Mouse (Mus musculus): ENCODE measurements around the gene Piezo1. TPM values are rescaled to one million over a fixed set of nuclear protein-coding genes. Genes with fewer than 3 reads are reported as not detected.

Gene Piezo1
- total and polyA plus RNA-seq, 2 experiments: 2.2 to 11.1 TPM

DNA sequence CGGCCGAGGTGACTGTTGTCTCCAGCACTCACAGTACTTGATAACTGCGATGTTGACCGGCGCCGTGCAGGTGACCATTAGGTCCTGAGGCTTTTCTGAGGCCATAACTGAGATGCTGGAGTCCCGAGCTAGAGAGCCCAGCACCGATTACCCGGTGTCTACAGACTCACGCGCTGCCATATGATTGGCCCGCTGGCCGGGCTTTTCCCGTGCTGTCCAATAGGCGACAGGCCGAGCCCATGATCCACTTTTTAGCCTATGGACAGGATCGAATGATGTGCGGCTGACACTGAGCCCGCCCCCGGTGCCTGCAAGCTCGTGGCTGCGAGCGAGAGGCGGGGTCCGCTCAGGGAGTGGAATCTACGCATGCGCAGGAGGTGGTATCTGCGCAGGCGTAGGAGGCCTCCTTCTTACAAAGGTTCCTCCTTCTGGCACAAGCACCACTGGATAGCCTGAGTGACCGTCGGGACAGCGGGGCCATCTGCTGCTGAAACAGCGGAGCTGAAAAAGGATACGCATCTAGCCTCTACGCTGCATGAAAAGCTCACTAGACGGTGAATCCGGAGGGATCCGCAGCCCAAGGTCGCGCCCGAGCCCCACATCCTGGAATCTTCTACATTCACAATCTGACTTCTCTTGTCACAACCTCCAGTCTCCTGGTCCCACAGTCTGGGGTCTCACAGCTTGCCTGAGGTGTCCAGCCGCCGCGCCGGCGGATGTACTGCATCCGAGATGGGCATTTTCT is 107.7 kb downstream of the Piezo1 start, which contains the start of gene Mvd:
Gene Mvd (minus strand): TSS at position 161 of the 745 bp plus-strand sequence.
- peaks cover 5% of the 10 kb centered on the region for H3K4me1 ChIP-seq (ENCODE audit: control insufficient read depth, insufficient read depth, low read length)
- H3K27ac ChIP-seq (replicated peaks; ENCODE audit: insufficient read depth, low read depth, low read length): peak within 1 kb of the TSS; percentile 75
- H3K36me3 ChIP-seq (ENCODE audit: control insufficient read depth, insufficient read depth, low read length): no peaks in the 10 kb centered on the region
- peak within 1 kb of the TSS; percentile 72 for H3K4me3 ChIP-seq (ENCODE audit: insufficient read depth, low read depth, low read length)
- peak within 1 kb of the TSS; percentile 72 for H3K9ac ChIP-seq (ENCODE audit: low read depth, low read length)
- DNase-seq (ENCODE audit: extremely low read depth, low read depth, low spot score): peak; percentile 95
- TF ChIP-seq CTCF (IDR thresholded peaks at IDR 0.05; ENCODE audit: low read depth, low read length): peak; percentile 74
- TF ChIP-seq POLR2A (IDR thresholded peaks at IDR 0.05; ENCODE audit: extremely low read depth, insufficient read depth, low read length): peak; percentile 81
- no peaks in the 10 kb centered on the region for H3K27me3 ChIP-seq (ENCODE audit: control insufficient read depth, insufficient read depth, low read length)
- H3K79me2 ChIP-seq (ENCODE audit: control insufficient read depth, insufficient read depth, low read length): no peaks in the 10 kb centered on the region
- under 1% methylated on average over 47 of the region's 47 CpGs for WGBS

DNA sequence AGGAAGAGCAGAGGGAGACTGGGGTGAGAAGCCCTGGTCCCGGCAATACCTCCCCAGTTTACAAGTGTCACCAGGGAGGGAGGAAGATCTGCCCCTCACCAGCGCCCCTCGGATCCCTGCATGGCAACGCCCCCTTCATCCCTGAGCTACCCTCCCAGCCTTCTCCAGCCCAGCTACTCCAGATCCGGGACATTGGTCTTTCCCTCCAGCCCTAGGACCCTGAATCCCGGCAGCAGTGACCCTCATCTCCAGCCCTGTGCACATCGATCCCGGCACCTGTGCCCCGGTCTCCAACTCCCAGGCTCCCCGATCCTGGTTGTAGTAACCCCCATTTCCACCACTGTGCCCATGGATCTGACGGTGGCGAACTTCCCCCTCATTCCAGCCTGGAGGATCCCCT is 108.3 kb downstream of the Piezo1 start:
- no peak for DNase-seq (ENCODE audit: extremely low read depth, low read depth, low spot score)
- peaks cover 5% of the 10 kb centered on the region for H3K4me1 ChIP-seq (ENCODE audit: control insufficient read depth, insufficient read depth, low read length)
- peak overlapping the region; percentile 72 for H3K9ac ChIP-seq (ENCODE audit: low read depth, low read length)
- peak overlapping the region; percentile 62 for H3K27ac ChIP-seq (replicated peaks; ENCODE audit: insufficient read depth, low read depth, low read length)
- 2% methylated on average over 12 of the region's 12 CpGs for WGBS
- no peaks in the 10 kb centered on the region for H3K27me3 ChIP-seq (ENCODE audit: control insufficient read depth, insufficient read depth, low read length)
- H3K36me3 ChIP-seq (ENCODE audit: control insufficient read depth, insufficient read depth, low read length): no peaks in the 10 kb centered on the region
- TF ChIP-seq CTCF (IDR thresholded peaks at IDR 0.05; ENCODE audit: low read depth, low read length) (no peak), POLR2A (IDR thresholded peaks at IDR 0.05; ENCODE audit: extremely low read depth, insufficient read depth, low read length) (no peak)
- peak overlapping the region; percentile 72 for H3K4me3 ChIP-seq (ENCODE audit: insufficient read depth, low read depth, low read length)
- no peaks in the 10 kb centered on the region for H3K79me2 ChIP-seq (ENCODE audit: control insufficient read depth, insufficient read depth, low read length)

DNA sequence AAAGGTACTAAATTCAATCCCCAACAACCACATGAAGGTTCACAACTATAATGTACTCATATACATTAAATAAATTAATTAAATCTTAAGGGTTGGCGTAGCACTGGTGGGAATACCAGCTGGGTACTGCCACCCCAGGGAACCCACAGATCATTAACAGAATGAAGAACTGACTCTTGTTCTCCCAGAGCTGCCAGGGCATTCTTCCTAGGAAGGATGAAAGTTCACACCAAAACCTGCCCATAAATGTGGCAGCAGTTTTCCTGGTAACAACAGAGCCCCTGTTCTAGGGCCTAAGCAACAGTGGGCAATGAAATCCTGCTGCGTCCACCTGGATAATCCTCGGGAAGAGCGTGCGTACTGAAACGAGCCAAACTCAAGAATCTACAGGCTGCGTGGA is 108.8 kb downstream of the Piezo1 start:
- Histone ChIP-seq H3K27me3 (ENCODE audit: control insufficient read depth, insufficient read depth, low read length) (no peaks in the 10 kb centered on the region), H3K36me3 (ENCODE audit: control insufficient read depth, insufficient read depth, low read length) (no peaks in the 10 kb centered on the region), H3K27ac (replicated peaks; ENCODE audit: insufficient read depth, low read depth, low read length) (no peak overlapping the region; the same call in 1 of the 2 replicates), H3K9ac (ENCODE audit: low read depth, low read length) (peak overlapping the region; percentile 72; the same call in 1 of the 2 replicates), H3K4me3 (ENCODE audit: insufficient read depth, low read depth, low read length) (peak overlapping the region; percentile 72), H3K79me2 (ENCODE audit: control insufficient read depth, insufficient read depth, low read length) (no peaks in the 10 kb centered on the region), H3K4me1 (ENCODE audit: control insufficient read depth, insufficient read depth, low read length) (peaks cover 5% of the 10 kb centered on the region)
- TF ChIP-seq CTCF (IDR thresholded peaks at IDR 0.05; ENCODE audit: low read depth, low read length): no peak
- no peak for TF ChIP-seq POLR2A (IDR thresholded peaks at IDR 0.05; ENCODE audit: extremely low read depth, insufficient read depth, low read length)
- DNase-seq (ENCODE audit: extremely low read depth, low read depth, low spot score): peak; percentile 39
- 21% methylated on average over 7 of the region's 7 CpGs for WGBS

DNA sequence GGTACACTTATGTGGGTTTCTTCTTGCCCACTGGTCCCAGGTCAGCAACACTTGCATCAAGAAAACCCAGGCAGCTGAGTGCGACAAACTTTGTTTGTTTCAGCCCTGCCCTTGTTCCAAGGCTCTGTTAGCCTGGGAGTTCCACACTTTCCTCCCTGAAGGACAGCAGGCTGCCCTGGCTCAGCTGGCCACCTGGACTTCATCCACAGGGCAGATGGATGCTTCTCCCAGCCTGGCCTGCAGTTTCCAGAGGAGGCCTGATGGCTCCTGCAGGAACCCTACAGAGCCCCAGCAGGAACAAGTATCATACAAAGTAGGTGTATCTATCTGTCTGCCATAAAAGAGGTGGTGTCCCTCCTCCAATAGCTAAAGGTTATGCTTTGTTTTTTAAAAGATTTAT is 109.8 kb downstream of the Piezo1 start:
- Histone ChIP-seq H3K27me3 (ENCODE audit: control insufficient read depth, insufficient read depth, low read length) (no peaks in the 10 kb centered on the region), H3K36me3 (ENCODE audit: control insufficient read depth, insufficient read depth, low read length) (peaks cover 3% of the 10 kb centered on the region; the same call in 1 of the 2 replicates), H3K9ac (ENCODE audit: low read depth, low read length) (no peak overlapping the region), H3K4me1 (ENCODE audit: control insufficient read depth, insufficient read depth, low read length) (peaks cover 5% of the 10 kb centered on the region), H3K4me3 (ENCODE audit: insufficient read depth, low read depth, low read length) (no peak overlapping the region), H3K79me2 (ENCODE audit: control insufficient read depth, insufficient read depth, low read length) (no peaks in the 10 kb centered on the region), H3K27ac (replicated peaks; ENCODE audit: insufficient read depth, low read depth, low read length) (no peak overlapping the region)
- DNase-seq (ENCODE audit: extremely low read depth, low read depth, low spot score): no peak
- TF ChIP-seq POLR2A (IDR thresholded peaks at IDR 0.05; ENCODE audit: extremely low read depth, insufficient read depth, low read length) (no peak), CTCF (IDR thresholded peaks at IDR 0.05; ENCODE audit: low read depth, low read length) (no peak)
- WGBS: 78% methylated on average over 1 of the region's 1 CpGs

DNA sequence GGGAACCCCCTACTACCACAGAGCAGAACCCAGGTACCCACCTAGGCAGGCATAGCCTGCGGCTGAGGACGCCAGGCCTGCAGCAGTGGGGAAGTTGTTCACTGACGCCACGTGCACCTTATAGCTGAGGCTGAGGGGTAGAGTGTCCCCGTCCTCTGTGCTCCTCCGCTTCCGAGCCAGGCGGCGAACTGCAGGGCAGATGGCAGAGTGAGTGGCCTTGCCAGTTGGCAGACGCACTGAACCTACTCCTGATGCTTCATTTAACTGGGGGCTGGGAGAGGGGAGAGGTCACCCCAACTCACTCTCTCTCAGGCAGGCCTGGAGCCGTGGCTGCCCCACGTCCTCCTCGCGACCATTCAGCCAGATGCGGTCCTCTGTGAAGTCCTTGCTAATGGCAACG is 111.8 kb downstream of the Piezo1 start:
- Histone ChIP-seq H3K27me3 (ENCODE audit: control insufficient read depth, insufficient read depth, low read length) (no peaks in the 10 kb centered on the region), H3K9ac (ENCODE audit: low read depth, low read length) (no peak overlapping the region), H3K27ac (replicated peaks; ENCODE audit: insufficient read depth, low read depth, low read length) (no peak overlapping the region), H3K4me1 (ENCODE audit: control insufficient read depth, insufficient read depth, low read length) (peaks cover 3% of the 10 kb centered on the region; the same call in 1 of the 2 replicates), H3K79me2 (ENCODE audit: control insufficient read depth, insufficient read depth, low read length) (no peaks in the 10 kb centered on the region), H3K36me3 (ENCODE audit: control insufficient read depth, insufficient read depth, low read length) (peaks cover 9% of the 10 kb centered on the region), H3K4me3 (ENCODE audit: insufficient read depth, low read depth, low read length) (no peak overlapping the region)
- no peak for DNase-seq (ENCODE audit: extremely low read depth, low read depth, low spot score)
- TF ChIP-seq CTCF (IDR thresholded peaks at IDR 0.05; ENCODE audit: low read depth, low read length): no peak
- TF ChIP-seq POLR2A (IDR thresholded peaks at IDR 0.05; ENCODE audit: extremely low read depth, insufficient read depth, low read length): no peak
- 97% methylated on average over 16 of the region's 16 CpGs for WGBS
